Mouse (Mus musculus) embryonic facial prominence, embryonic 13.5 days (tissue): ENCODE data around the gene Ggta1. TPM values are rescaled to one million over a fixed set of nuclear protein-coding genes. Genes with fewer than 3 reads are reported as not detected.

Source experiments
- ATAC-seq: fragments of 200-750 bp; cut with Nextera tagmentation; 2 replicates; pipeline ENCODE4 v1.8.0; 2017; ENCODE audit warnings: low read depth; ENCODE audit not compliant: insufficient number of reproducible peaks, insufficient read depth, low FRiP score, low TSS enrichment
- H3K27ac ChIP-seq: fragments of 300-500 bp; sonication (generic); 2 replicates; pipeline ENCODE4 v1.5.1; 2015; ENCODE audit warnings: moderate library complexity, mild to moderate bottlenecking, inconsistent platforms
- H3K27me3 ChIP-seq: fragments of 300-500 bp; sonication (generic); 2 replicates; pipeline ENCODE4 v1.6.1; 2015; ENCODE audit warnings: mild to moderate bottlenecking, inconsistent platforms
- H3K36me3 ChIP-seq: fragments of 300-500 bp; sonication (generic); 2 replicates; pipeline ENCODE4 v1.6.1; 2015; ENCODE audit warnings: mild to moderate bottlenecking, inconsistent platforms
- H3K4me1 ChIP-seq: fragments of 300-500 bp; sonication (generic); 2 replicates; pipeline ENCODE4 v1.6.1; 2015; ENCODE audit warnings: inconsistent platforms
- H3K4me2 ChIP-seq: fragments of 300-500 bp; sonication (generic); 2 replicates; pipeline ENCODE4 v1.6.1; 2015; ENCODE audit warnings: moderate library complexity, mild to moderate bottlenecking, inconsistent platforms
- H3K4me3 ChIP-seq: fragments of 300-500 bp; sonication (generic); 2 replicates; pipeline ENCODE4 v1.5.1; 2015; ENCODE audit warnings: mild to moderate bottlenecking, inconsistent platforms
- H3K9ac ChIP-seq: fragments of 300-500 bp; sonication (generic); 2 replicates; pipeline ENCODE4 v1.6.1; 2015; ENCODE audit warnings: mild to moderate bottlenecking, inconsistent platforms
- H3K9me3 ChIP-seq: fragments of 300-500 bp; sonication (generic); 2 replicates; pipeline ENCODE4 v1.6.1; 2016; ENCODE audit warnings: inconsistent platforms
- whole genome bisulfite sequencing: fragments of 180-500 bp; shearing (Covaris S2); methylation state at CpG from one replicate; pipeline ENCODE4 v1.1.7; 2015; ENCODE audit warnings: mixed read lengths; 5-methylcytosine and 5-hydroxymethylcytosine counted together
- polyA plus RNA-seq: library from polyadenylated mRNA; unstranded; fragments of >200 nt; fragmentation: Nextera tagmentation; extraction: Ambion mirVana; gene quantifications from 2 replicates; pipeline ENCODE4 v1.2.1, GENCODE M21; 2015

Ggta1 gene
- polyA plus RNA-seq, 1 experiment from 2014 or later = 16.7 TPM

DNA sequence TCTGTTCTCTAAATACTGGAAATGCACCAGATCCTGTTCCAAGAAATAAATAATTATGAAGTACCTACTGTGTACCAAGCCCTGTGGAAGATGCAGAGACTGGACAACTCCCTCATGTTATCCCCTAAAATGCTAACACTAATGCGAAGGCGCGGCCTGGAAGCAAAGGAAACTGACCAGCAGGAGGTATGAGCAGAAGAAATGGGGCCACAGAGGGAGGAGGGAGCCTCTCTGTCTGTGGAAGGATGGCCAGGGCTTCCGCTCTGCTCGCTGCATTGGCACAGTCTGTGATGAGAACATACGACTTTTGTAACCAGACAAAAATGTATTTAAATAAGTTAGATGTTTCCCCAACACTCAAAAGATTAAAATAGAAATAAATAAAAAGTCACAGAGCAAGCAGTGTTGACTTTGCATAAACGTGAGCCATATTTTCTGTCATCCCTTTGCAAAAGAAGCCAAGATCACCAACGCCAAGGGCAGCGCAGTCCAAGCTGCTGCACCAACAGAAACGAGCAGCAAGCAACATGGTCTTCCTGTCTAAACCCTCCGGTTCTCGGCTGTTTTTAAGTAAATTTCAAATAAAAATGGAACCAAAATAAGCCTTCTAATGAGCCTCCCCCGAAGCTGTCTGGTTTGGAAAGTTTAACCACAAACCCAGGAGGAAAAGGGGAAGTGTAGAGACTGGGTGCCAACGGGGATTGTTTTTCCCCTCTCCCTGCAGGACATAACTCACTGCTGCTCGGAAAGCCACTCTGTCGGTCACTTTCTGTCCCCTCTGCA is 18.9 kb downstream of the Ggta1 start:
- Histone ChIP-seq H3K9me3 (no peaks in the 10 kb centered on the region), H3K27me3 (no peaks in the 10 kb centered on the region), H3K9ac (0 out of 2 replicates have a peak overlapping the region, but pooled peaks have one; percentile 21), H3K4me2 (peak overlapping the region; percentile 35), H3K4me1 (peaks cover 70% of the 10 kb centered on the region), H3K27ac (peak overlapping the region; percentile 65), H3K4me3 (no peak overlapping the region), H3K36me3 (no peaks in the 10 kb centered on the region)
- 60% methylated on average over 16 of the region's 16 CpGs for WGBS
- ATAC-seq = no peak

DNA sequence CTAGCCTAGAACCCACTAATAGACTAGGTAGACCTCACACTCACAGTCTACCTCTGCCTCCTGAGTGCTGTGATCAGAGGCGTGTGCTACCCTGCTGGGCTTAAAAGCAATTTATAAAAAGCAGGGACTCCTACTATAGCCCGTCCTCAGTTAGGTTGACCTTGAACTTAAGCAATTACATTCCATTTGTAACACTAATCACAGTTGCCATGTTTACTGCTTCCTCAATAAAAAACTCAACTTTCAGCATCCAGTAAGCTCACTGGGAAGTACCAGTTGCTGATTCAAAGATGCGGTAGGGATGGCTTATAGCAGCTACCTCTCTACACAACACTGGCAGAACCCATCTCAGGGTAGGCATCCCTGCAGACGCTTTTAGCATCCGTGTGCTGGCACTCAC is 19.7 kb downstream of the Ggta1 start:
- H3K36me3 ChIP-seq = no peaks in the 10 kb centered on the region
- H3K27ac ChIP-seq = no peak overlapping the region; the same call in 1 of the 2 replicates
- no peaks in the 10 kb centered on the region for H3K27me3 ChIP-seq
- 72% methylated on average over 5 of the region's 5 CpGs for WGBS
- ATAC-seq = no peak
- H3K9ac ChIP-seq = no peak overlapping the region
- H3K9me3 ChIP-seq = no peaks in the 10 kb centered on the region
- H3K4me2 ChIP-seq = no peak overlapping the region
- H3K4me1 ChIP-seq = peaks cover 62% of the 10 kb centered on the region
- H3K4me3 ChIP-seq = no peak overlapping the region

DNA sequence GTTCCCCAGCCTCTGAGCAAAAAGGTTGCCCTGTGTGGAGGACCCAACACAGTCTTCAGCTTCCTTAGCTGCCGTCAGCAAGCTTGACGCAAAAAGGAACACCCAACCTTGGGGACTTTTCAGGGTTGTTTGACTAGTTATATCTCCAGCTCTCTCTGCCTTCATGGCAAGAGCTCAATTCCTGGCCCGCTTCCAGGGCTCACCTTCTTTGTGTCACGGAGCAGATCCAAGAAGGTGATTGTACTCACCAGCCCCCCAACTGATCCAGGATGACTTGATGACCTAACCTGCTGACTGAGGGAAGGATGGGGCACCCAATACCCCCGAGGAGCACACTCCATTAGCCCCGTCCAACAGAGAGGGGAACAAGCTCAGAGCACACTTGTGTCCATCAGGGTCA is 21.0 kb downstream of the Ggta1 start:
- no peak overlapping the region for H3K9ac ChIP-seq
- H3K9me3 ChIP-seq = no peaks in the 10 kb centered on the region
- no peak for ATAC-seq
- H3K4me1 ChIP-seq = peaks cover 50% of the 10 kb centered on the region
- no peak overlapping the region for H3K27ac ChIP-seq
- no peaks in the 10 kb centered on the region for H3K36me3 ChIP-seq
- WGBS = 85% methylated on average over 6 of the region's 6 CpGs
- H3K4me3 ChIP-seq = no peak overlapping the region
- H3K27me3 ChIP-seq = no peaks in the 10 kb centered on the region
- no peak overlapping the region for H3K4me2 ChIP-seq

DNA sequence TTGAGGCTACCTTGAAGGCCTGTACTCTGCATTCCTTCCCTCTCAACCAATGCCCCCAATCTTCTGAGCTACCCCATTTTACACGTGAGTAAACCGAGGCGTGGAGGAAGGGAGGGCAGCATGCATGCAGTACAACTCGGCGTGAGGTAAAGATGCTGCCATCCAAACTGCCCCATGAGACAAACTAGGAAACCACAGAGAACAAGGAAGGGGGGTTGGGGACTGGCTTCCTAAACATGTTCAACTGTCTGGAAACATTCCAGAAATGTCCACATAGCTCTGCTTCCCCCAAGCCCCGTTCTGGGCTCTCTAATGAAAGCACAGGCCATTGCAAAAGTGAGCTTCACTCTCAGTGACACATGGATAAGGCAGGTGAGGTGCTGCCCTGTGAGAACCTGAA is 21.6 kb downstream of the Ggta1 start:
- no peak for ATAC-seq
- Histone ChIP-seq H3K4me2 (no peak overlapping the region), H3K4me1 (peaks cover 44% of the 10 kb centered on the region), H3K27me3 (no peaks in the 10 kb centered on the region), H3K9ac (no peak overlapping the region), H3K9me3 (no peaks in the 10 kb centered on the region), H3K36me3 (no peaks in the 10 kb centered on the region), H3K4me3 (no peak overlapping the region), H3K27ac (no peak overlapping the region)
- 73% methylated on average over 6 of the region's 6 CpGs for WGBS

DNA sequence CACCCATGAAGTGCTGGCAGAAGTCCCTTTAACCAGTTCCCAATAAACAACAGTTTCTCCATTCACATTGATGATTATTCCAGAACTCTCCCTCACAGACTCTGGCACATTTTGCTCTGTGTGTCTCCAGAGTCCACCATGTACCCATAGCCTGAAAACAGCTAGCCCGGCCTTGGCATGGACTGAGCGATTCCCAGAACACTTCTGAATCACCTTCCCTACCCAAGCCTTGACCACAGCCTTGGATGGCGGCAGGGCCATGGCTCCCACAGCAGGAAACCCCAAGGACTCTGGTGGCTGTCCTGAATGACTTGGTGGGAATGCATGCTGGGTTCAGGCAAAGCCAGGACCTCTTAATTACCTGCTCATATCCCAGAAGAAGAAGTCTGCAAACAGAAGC is 22.6 kb downstream of the Ggta1 start:
- Histone ChIP-seq H3K9me3 (no peaks in the 10 kb centered on the region), H3K27ac (no peak overlapping the region; the same call in 1 of the 2 replicates), H3K4me1 (peaks cover 35% of the 10 kb centered on the region), H3K9ac (no peak overlapping the region), H3K4me2 (no peak overlapping the region), H3K36me3 (no peaks in the 10 kb centered on the region), H3K27me3 (no peaks in the 10 kb centered on the region), H3K4me3 (no peak overlapping the region)
- WGBS = 94% methylated on average over 3 of the region's 3 CpGs
- no peak for ATAC-seq

DNA sequence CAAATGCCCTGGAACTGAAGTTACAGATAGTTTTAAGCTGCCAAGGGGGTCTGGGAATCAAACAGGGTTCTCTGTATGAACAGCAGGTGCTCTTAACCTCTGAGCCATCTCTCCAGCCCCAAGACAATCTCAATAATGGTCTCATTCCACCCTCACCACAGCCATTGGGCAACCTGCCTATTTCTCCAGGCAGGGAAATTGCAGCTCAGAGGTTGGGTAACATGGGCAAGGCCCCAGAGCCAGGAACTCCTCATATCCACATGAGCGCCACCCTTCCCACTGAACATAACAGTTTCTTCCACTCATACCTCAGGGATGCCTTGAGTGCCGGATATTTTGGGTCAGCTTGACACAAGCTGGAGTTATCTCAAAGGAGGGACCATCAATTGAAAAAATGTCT is 25.2 kb downstream of the Ggta1 start:
- no peaks in the 10 kb centered on the region for H3K36me3 ChIP-seq
- H3K4me1 ChIP-seq = peaks cover 33% of the 10 kb centered on the region
- no peak overlapping the region for H3K4me2 ChIP-seq
- WGBS = 93% methylated on average over 2 of the region's 2 CpGs
- no peak overlapping the region for H3K27ac ChIP-seq
- no peaks in the 10 kb centered on the region for H3K9me3 ChIP-seq
- no peak overlapping the region for H3K4me3 ChIP-seq
- ATAC-seq = no peak
- H3K27me3 ChIP-seq = no peaks in the 10 kb centered on the region
- H3K9ac ChIP-seq = no peak overlapping the region

DNA sequence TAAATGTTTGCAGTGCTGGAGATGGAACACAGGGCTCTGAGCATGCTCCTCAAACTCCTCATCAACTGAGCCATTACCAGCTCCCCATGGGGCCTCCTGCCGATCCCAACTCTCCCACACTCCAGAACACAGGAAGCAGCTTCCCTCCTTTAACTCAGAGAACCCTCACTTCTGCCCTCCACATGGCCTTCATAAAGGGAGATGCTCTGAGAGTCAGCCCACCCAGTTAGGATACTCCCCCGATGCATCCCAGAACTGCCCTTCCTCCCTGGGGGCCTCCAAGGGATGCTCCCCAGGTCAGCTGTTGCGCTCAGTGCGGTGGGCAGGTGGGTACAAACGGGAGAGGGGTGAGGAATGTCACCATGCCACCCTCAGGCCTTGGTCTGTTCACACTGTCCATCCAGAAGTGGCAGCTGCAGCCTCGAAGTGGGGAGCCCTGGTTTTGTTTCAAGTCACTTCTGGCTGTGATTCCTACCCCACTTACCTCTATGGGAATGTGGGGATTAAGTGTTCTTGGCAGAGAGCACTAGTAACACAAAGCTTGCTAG is 28.4 kb downstream of the Ggta1 start:
- 77% methylated on average over 6 of the region's 6 CpGs for WGBS
- Histone ChIP-seq H3K27me3 (no peaks in the 10 kb centered on the region), H3K4me2 (no peak overlapping the region), H3K4me3 (no peak overlapping the region), H3K4me1 (peaks cover 41% of the 10 kb centered on the region), H3K36me3 (no peaks in the 10 kb centered on the region), H3K9ac (no peak overlapping the region), H3K9me3 (no peaks in the 10 kb centered on the region), H3K27ac (peak overlapping the region; percentile 33; the same call in 1 of the 2 replicates)
- ATAC-seq = no peak

DNA sequence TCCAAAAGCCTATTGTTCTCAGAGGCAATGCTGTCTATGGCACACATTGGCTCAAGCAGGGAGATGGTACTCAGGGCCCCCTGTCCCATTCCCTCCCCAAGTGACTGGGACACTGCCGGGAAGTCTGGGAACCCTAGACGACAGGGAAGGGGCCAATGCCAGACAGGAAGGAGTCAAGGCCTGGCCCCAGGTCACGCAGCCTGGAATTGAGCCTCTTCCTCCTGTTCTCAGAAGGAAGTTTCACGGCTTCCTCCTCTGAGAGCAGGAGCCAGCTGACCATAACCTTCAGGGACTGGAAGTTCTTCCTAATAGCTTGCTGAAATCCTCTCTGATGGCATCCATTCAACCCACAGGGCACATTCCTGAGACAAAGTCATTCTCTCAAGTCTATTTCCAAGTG is 29.6 kb downstream of the Ggta1 start:
- Histone ChIP-seq H3K36me3 (no peaks in the 10 kb centered on the region), H3K4me1 (peaks cover 41% of the 10 kb centered on the region), H3K4me3 (no peak overlapping the region), H3K27me3 (no peaks in the 10 kb centered on the region), H3K9ac (0 out of 2 replicates have a peak overlapping the region, but pooled peaks have one; percentile 16), H3K9me3 (no peaks in the 10 kb centered on the region), H3K4me2 (no peak overlapping the region), H3K27ac (0 out of 2 replicates have a peak overlapping the region, but pooled peaks have one; percentile 22)
- no peak for ATAC-seq
- WGBS = 47% methylated on average over 4 of the region's 4 CpGs

DNA sequence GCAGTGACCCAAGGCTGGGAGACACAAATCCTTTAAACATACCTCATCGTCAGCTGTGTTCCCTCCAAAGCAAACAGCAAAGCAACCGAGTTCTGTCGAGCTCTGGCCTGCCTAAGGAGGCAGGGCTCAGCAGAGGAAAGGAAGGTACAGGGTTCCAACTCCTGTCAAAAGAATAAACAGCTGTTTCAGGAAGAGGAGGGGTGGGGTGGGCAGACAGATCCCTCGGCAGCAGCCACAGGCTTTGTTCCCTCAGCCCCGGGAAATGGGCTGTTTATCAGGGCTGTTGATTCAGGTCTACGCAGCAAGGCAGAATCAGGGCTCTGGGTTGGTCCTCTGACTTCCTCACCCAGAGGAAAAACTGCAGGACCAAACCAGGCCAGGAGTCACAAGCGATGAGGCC is 30.6 kb downstream of the Ggta1 start:
- H3K27me3 ChIP-seq = no peaks in the 10 kb centered on the region
- H3K9ac ChIP-seq = 0 out of 2 replicates have a peak overlapping the region, but pooled peaks have one; percentile 32
- WGBS = 31% methylated on average over 7 of the region's 7 CpGs
- H3K4me2 ChIP-seq = peak overlapping the region; percentile 5; the same call in 1 of the 2 replicates
- no peaks in the 10 kb centered on the region for H3K9me3 ChIP-seq
- H3K36me3 ChIP-seq = no peaks in the 10 kb centered on the region
- no peak overlapping the region for H3K4me3 ChIP-seq
- peak overlapping the region; percentile 48 for H3K27ac ChIP-seq
- H3K4me1 ChIP-seq = peaks cover 41% of the 10 kb centered on the region
- no peak for ATAC-seq

DNA sequence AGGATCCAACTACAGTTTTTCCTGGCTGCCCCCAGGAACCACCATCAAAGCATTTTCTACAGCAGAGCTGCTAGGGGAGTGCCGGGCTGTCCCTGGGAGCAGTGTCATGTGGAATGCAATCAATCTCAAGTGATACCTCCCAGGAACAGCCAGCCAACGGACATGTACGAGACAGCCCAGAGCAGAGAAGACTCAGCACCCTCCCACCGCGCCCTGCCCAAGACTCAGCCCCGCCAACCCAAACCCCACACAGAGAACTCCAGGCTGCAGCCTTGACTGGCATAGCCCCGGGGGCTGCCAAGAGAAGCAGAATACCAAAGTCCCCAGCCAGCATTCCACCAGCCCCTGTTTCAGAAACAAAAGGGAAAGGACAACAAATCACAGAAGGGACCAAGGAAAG is 31.0 kb downstream of the Ggta1 start:
- Histone ChIP-seq H3K27ac (peak overlapping the region; percentile 48), H3K4me2 (peak overlapping the region; percentile 5; the same call in 1 of the 2 replicates), H3K9me3 (no peaks in the 10 kb centered on the region), H3K27me3 (no peaks in the 10 kb centered on the region), H3K4me1 (peaks cover 41% of the 10 kb centered on the region), H3K9ac (0 out of 2 replicates have a peak overlapping the region, but pooled peaks have one; percentile 32), H3K4me3 (no peak overlapping the region), H3K36me3 (no peaks in the 10 kb centered on the region)
- no peak for ATAC-seq
- 45% methylated on average over 7 of the region's 7 CpGs for WGBS

DNA sequence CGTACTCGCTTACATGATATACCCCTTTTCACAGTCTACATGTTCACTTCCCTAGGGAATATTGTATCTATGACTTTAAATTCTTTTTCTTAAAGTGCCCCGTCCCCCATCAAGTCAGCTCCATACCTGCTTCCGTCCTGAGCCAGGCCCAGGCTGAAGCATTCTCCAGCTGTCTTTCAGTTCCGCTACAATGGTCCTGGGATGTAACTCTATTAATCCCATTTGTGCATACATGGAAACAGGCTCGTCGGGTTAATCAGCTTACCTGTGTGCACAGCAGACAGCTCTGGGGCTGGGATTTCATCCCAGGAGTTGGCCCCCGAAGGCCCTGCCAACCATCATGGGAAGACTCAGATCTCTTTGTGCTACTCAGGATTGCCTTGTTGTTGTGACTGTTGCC is 32.2 kb downstream of the Ggta1 start:
- H3K36me3 ChIP-seq = no peaks in the 10 kb centered on the region
- 75% methylated on average over 8 of the region's 8 CpGs for WGBS

More for the DNA sequence above, 32.2 kb downstream of the Ggta1 start:
- peaks cover 41% of the 10 kb centered on the region for H3K4me1 ChIP-seq
- no peak for ATAC-seq
- no peak overlapping the region for H3K4me3 ChIP-seq
- no peaks in the 10 kb centered on the region for H3K27me3 ChIP-seq
- no peak overlapping the region for H3K4me2 ChIP-seq
- H3K9ac ChIP-seq = no peak overlapping the region
- no peak overlapping the region for H3K27ac ChIP-seq
- no peaks in the 10 kb centered on the region for H3K9me3 ChIP-seq
